Mouse (Mus musculus): ENCODE measurements around the gene AC129217.1. TPM values are rescaled to one million over a fixed set of nuclear protein-coding genes. Genes with fewer than 3 reads are reported as not detected.

AC129217.1 gene
- total RNA-seq, 2 experiments from 2014 or later: not detected

Small RNAs within 50 kb of the gene (microRNA-seq; reads per million reads assigned to microRNA genes)
- 0 reads per million in 2 experiments for gene Mir5136

Other genes starting within 250 kb of the AC129217.1 start
- not detected for gene Slc22a8, start 238.5 kb upstream of the AC129217.1 start, total RNA-seq (2021)
- not detected for gene Slc22a6, start 211.7 kb upstream of the AC129217.1 start, total RNA-seq (2021)
- gene Chrm1, start 166.0 kb upstream of the AC129217.1 start, total RNA-seq (2021): under 1 TPM in 1 of 2 experiments, not detected in 1; 0.02 TPM
- 10 to 100 TPM; 24.6 to 26.8 TPM for gene Slc3a2, start 106.4 kb upstream of the AC129217.1 start, total RNA-seq (2021)
- gene Wdr74, start 93.9 kb upstream of the AC129217.1 start, total RNA-seq (2021): 10 to 100 TPM; 21.7 to 23.4 TPM
- gene 1700092M07Rik, start 89.1 kb upstream of the AC129217.1 start, total RNA-seq (2021): not detected
- gene Stx5a, start 88.4 kb upstream of the AC129217.1 start, total RNA-seq (2021): 10 to 100 TPM; 24.1 to 28.0 TPM
- gene Nxf1, start 72.7 kb upstream of the AC129217.1 start, total RNA-seq (2021): 10 to 100 TPM; 32.5 to 33.2 TPM
- gene Tmem223, start 58.8 kb upstream of the AC129217.1 start, total RNA-seq (2021): 10 to 100 TPM; 78.5 to 81.9 TPM
- gene Tmem179b, start 55.3 kb upstream of the AC129217.1 start, total RNA-seq (2021): 10 to 100 TPM in 1 of 2 experiments, 1 to 10 TPM in 1; 9.7 to 11.1 TPM
- 1 to 10 TPM; 9.0 to 9.4 TPM for gene Taf6l, start 43.4 kb upstream of the AC129217.1 start, total RNA-seq (2021)
- gene Polr2g, start 31.2 kb upstream of the AC129217.1 start, total RNA-seq (2021): 10 to 100 TPM; 34.1 to 35.5 TPM
- gene Zbtb3, start 27.2 kb upstream of the AC129217.1 start, total RNA-seq (2021): 1 to 10 TPM in 1 of 2 experiments, under 1 TPM in 1; 0.62 to 1.5 TPM
- 10 to 100 TPM in 1 of 2 experiments, 1 to 10 TPM in 1; 9.6 to 10.7 TPM for gene Ttc9c, start 10.4 kb upstream of the AC129217.1 start, total RNA-seq (2021)
- 10 to 100 TPM; 35.4 to 37.3 TPM for gene Hnrnpul2, start 9.8 kb upstream of the AC129217.1 start, total RNA-seq (2021)
- gene Bscl2, start 7.7 kb downstream of the AC129217.1 start, total RNA-seq (2021): 10 to 100 TPM; 14.4 to 15.6 TPM
- not detected for gene Gng3, start 9.4 kb downstream of the AC129217.1 start, total RNA-seq (2021)
- gene Lrrn4cl, start 21.0 kb downstream of the AC129217.1 start, total RNA-seq (2021): 10 to 100 TPM in 1 of 2 experiments, 1 to 10 TPM in 1; 7.8 to 11.0 TPM
- 100 to 1,000 TPM; 182 to 211 TPM for gene Ubxn1, start 41.7 kb downstream of the AC129217.1 start, total RNA-seq (2021)
- gene Uqcc3, start 51.1 kb downstream of the AC129217.1 start, total RNA-seq (2021): 10 to 100 TPM; 55.1 to 64.7 TPM
- gene Lbhd1, start 54.0 kb downstream of the AC129217.1 start, total RNA-seq (2021): 1 to 10 TPM; 4.4 to 6.7 TPM
- gene Gm49403, start 54.2 kb downstream of the AC129217.1 start, total RNA-seq (2021): not detected
- gene 1810009A15Rik, start 59.1 kb downstream of the AC129217.1 start, total RNA-seq (2021): 10 to 100 TPM; 20.3 to 26.3 TPM
- 1 to 10 TPM in 1 of 2 experiments, not detected in 1; 3.3 TPM for gene Gm49416, start 59.2 kb downstream of the AC129217.1 start, total RNA-seq (2021)
- gene Ints5, start 63.2 kb downstream of the AC129217.1 start, total RNA-seq (2021): 10 to 100 TPM in 1 of 2 experiments, 1 to 10 TPM in 1; 9.5 to 10.3 TPM
- 10 to 100 TPM; 30.7 to 34.3 TPM for gene Ganab, start 68.3 kb downstream of the AC129217.1 start, total RNA-seq (2021)
- gene B3gat3, start 90.6 kb downstream of the AC129217.1 start, total RNA-seq (2021): 10 to 100 TPM; 21.4 to 24.2 TPM
- 1 to 10 TPM; 4.9 to 6.0 TPM for gene Rom1, start 99.6 kb downstream of the AC129217.1 start, total RNA-seq (2021)
- gene Eml3, start 99.8 kb downstream of the AC129217.1 start, total RNA-seq (2021): 1 to 10 TPM; 8.6 to 8.9 TPM
- gene Mta2, start 112.1 kb downstream of the AC129217.1 start, total RNA-seq (2021): 10 to 100 TPM; 27.4 to 27.9 TPM
- gene Tut1, start 124.1 kb downstream of the AC129217.1 start, total RNA-seq (2021): 1 to 10 TPM; 8.2 to 8.4 TPM
- gene Eef1g, start 137.3 kb downstream of the AC129217.1 start, total RNA-seq (2021): 100 to 1,000 TPM; 500 to 587 TPM
- gene Ahnak, start 159.5 kb downstream of the AC129217.1 start, total RNA-seq (2021): 100 to 1,000 TPM; 194 to 197 TPM